Mouse (Mus musculus): Measurements from ENCODE around the gene Erf. TPM values are rescaled to one million over a fixed set of nuclear protein-coding genes. Genes with fewer than 3 reads are reported as not detected.
"Not testable (repeated sequence)": the region's sequence is repeated elsewhere in the genome, so short reads cannot be mapped to it uniquely, and the experiment has no call there.

The Erf gene
- total RNA-seq, 1 experiment from 2014 or later = 10.9 TPM

DNA sequence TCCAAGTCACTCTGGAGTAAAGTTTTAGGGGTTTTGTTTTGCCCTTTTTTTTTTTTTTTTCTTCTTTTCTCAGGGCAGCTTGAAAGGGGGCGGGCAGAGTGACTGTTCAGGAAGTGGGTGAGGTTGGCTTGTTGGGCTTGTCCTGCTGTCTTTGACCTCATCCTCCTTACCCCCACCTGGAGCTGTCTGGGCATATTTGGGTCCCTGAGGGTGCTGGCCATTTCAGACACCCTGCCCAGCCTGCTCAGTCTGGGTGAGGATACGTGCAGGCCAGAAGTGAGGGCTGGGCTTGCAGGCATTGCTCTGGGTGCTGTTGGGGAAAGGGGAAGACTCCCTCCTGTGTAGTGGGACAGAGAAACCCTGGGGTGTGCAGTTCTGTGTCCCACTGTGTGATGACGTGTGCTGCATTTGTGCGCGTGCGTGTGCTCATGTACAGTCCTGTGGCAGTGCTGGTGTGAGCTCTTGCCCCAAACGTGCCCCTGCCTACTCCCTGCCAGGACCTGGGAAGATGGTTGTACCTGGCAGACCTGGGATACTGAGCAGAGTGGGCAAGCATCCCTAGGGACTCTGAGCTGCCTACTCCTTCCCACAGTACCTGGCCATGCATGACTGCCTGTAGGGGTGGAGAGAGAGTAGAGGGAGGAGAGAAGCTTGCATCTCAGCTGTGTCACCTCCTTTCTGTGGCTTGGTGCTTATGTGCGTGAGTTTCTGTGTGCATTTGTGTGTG is 19.1 kb upstream of the Erf start:
- 0 out of 2 replicates have a peak, but pooled peaks have one; percentile 1 for ATAC-seq (replicated peaks; ENCODE audit: low read depth, poor library complexity, severe bottlenecking)

DNA sequence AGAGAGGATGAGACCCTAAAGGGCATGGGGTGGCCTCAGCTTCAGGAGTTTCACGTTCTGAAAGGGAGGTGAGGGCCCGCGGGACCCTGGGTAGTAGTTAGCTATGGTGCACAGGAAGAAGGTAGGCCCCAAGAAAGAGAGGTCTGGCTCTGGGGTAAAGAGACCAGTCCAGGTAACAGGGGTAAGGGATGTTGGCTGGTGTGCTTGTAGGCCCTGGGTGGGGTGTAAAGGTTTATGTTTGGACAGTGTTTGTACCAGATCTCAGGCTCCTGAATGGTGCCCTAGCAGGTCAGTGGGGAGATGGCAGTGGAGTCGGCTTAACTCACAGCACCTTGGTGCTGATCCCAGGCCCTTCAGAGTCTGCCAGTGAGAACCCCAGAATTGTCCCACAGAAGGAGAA is 18.5 kb upstream of the Erf start:
- ATAC-seq (replicated peaks; ENCODE audit: low read depth, poor library complexity, severe bottlenecking) = no peak

DNA sequence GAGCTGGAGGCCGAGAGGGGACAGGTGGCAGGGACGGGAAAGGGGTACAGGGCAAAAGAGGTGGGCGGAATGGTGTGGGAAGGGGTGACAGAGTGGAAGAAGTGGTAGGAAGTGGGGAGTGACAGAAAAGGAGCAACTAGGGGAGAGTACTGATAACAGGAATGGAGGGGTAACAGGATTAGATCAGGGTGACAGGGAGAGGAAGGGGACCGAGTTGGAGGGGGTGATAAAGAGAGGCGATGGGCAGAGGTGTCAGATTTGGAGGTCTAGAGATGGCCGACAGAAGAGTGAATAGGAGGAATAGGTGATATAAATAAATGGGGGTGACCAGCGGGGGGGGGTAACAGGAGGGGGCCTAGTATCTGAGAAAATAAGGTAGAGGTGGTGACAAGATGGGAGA is 18.0 kb upstream of the Erf start:
- no peak for ATAC-seq (replicated peaks; ENCODE audit: low read depth, poor library complexity, severe bottlenecking)

DNA sequence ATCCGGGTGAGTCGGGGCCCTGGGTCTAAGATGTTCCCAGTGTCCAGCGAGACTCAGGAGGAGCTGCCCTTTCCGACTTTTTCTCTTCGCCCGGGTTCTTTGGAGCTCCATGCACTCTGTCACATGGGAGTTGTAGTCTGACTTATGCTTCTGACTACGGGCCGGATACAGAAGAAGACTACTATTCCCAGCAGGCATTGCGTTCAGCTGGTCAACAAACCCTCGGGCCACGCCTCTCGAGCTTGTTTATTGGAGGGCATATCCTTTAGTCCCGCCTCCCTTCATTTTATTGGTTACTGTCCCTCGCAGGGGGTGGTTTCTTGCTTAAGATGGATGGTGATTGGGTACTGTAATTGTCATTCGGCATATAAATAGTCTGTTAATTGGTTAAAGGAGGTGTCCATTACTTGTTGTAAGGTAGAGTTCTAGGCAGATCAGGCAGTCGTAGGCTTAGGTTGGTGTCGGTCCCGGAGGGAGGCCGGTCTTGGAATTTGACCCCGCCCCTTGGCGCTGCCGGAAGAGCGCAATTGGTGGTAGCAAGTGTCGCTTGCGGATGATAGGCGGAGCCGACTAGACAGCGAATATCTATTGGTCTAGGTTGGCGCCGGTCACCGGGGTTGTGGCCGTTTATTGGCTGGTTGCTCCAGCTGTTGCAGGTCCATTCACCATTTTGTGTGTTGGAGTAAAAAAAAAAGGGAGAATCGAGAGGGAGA is 17.3 kb upstream of the Erf start:
- peak; percentile 73 for ATAC-seq (replicated peaks; ENCODE audit: low read depth, poor library complexity, severe bottlenecking)

DNA sequence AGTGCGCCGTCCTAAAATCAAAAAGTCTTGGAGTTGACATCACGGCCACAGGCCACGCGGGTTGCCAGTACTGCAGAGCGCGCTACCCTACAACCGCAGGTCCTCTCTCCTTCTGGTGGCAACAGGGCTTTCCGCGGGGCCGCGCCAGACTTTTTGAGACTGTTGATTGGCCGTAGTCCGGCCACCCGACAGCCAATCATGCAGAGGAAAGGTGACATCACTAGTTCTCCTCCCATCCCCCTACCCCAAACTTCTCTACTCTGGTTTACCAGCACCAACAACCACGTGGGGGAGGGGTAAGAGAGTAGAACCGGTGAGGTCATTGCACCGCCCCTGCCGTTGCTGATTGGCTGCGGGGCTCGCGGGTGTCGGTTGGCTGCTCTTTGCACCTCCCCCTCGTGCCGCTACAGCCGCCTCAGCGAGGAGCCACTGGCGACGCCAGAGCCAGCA is 16.8 kb upstream of the Erf start, which contains the start of gene Cic:
Gene Cic (plus strand): TSS at position 404 of the 450 bp plus-strand sequence.
- peak; percentile 72 for ATAC-seq (replicated peaks; ENCODE audit: low read depth, poor library complexity, severe bottlenecking)

DNA sequence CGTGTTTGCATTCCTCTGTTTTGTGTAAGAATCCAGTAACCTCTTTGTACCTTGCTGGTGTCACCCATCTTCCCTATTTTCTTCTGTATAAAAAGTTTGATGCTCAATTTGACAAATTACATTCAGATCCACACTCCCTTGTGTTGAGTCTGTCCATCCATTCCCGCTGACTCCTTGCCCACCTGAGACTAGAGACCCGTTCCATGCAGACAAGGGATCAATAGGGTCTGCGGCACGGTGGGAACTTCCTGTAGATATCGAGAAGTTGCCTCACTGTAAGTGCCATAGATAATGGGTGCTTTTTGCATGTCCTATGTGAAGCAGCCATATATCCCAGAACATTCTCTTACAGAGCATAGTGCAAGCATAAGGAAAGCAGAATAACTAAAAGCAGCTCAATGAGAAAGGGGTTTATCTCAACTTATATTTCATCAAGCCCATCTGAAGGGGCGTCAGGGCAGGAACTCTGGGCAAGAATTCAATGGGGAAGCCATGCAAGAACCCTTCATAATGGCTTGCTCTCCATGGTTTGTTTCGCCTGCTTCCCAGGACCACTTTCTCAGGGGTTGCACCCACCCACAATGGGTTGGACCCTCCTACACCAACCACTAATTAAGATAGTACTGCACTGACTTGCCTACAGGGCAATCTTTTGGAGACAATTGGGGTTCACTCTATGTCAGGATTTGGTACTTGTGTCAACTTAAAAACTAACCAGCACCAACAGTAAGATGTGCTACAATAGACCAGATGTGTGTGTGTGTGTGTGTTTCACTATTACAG is 15.8 kb upstream of the Erf start:
- ATAC-seq (replicated peaks; ENCODE audit: low read depth, poor library complexity, severe bottlenecking) = no peak

DNA sequence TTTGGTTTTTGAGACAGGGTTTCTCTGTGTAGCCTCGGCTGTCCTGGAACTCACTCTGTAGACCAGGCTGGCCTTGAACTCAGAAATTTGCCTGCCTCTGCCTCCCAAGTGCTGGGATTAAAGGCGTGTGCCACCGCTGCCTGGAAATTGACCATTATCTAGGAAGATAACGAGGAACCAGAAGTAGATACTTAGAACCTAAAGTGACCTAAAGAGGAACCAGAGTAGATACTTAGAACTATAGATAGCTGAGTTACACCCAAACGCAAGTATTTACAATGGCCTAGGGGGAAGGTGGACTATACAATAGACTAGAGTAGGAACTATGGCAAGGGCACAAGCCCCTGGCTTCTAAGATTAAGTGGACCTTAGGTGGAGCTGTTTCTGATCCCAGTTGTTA is 15.2 kb upstream of the Erf start:
- not testable (repeated sequence) for ATAC-seq (replicated peaks; ENCODE audit: low read depth, poor library complexity, severe bottlenecking)

DNA sequence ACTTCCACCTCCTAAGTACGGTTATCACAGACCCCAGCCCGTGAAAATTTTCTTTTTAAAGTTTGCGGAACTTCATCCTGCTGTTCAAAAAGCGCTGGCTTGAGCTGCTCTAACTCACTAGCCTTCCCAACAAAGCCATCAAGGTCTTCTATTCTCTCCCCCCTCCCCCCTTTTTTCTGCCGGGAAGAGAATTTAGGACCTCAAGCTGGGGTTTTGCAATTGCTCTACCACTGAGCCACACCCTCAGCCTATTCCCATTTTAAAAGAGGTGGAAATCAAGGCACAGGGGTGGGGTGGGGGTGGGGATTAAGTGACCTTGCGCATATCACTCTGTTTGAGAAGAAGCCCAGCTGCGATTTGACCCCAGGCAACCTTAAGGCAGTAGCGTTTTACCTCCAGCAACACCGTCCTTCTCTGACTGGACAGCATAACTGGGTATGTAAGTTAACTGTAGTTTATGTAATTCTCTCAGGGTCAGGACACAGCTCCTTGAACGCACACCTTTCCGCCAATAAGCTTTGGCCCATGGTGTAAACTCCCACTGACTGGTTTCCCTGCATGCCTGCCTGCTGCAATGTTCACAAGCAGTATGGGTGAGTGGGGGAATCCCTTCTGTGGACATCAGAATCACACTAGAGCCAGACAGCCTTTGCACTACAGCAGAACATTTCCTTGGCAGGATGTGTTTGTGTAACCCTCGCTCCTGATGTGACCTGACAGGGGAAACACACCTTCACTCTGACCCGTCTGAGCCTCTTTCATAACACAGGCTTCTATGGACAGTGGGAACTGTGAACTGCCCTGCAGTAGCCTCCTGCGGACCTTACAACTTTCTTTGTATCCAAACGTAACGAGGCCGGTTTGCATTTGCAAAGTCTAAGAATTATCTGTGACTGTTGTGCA is 13.7 kb upstream of the Erf start:
- ATAC-seq (replicated peaks; ENCODE audit: low read depth, poor library complexity, severe bottlenecking) = no peak

DNA sequence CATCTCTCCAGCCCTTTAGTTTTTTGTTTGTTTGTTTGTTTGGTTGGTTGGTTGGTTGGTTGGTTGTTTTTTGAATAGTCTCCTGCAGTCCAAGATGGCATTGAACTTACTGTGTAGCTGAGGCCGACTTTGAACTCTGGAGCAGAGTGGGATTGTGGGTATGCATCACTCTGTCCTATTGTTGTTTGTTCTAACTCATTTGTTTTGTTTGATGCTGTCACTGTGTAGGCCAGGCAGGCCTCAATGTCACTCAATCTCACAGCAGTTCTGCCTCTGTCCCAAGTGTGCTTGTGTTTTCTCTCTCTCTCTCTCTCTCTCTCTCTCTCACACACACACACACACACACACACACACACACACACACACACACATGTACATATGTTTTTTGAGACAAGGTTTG is 11.3 kb upstream of the Erf start:
- ATAC-seq (replicated peaks; ENCODE audit: low read depth, poor library complexity, severe bottlenecking) = no peak

DNA sequence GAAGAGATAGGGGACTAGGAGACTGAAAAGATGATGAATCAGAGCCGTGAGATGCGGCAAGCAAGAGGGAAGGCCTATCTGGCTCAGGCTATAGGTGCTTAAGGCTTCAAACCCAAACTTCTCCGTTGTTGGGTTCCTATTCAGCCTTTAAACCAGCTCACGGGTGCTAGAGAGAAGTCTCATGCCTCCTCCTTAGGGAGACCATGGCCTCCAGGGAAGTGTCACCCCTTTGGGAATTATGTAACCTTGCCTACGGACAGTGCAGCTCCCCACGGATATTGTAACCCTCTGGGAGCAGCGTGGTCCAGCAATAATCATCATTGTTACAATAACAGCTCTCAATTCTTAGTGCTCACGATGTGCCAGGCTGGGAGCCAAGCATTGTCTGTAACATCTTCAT is 1.3 kb upstream of the Erf start:
- ATAC-seq (replicated peaks; ENCODE audit: low read depth, poor library complexity, severe bottlenecking) = no peak

DNA sequence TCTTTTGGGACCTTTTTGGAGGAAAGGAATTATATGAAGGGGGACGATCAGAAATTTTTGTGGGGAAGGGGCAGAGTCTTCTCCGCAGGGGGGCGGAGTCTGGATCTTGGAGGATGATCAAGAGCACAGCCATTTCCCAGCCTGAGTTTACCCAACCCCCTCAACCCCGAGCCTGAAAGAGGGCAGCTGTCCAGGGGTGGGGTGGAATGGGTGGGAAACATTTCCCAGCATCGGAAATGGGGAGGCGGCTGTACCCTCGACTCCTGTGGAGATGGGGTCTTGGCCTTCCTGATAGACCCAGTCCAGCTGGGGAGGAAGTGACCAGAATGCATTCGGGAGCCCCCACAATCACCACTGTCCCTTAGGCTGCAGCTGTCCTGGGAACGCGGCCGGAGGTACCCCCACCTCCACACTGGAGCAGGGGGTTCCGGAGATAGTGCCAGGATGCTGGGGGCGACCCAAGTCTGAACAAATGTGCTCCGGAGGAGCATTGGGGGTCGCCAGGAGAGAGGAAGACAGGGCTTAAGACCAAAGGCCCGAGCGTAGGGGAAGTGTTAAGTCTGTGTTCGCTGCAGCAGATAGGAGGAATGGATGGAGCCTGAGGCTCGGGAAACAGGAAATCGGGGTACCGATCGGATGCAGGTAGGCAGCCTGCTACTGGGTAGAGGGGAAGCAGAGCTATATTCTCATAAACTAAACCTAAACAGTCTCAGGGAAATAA is 670 bp upstream of the Erf start:
- 0 out of 2 replicates have a peak, but pooled peaks have one; percentile 3 for ATAC-seq (replicated peaks; ENCODE audit: low read depth, poor library complexity, severe bottlenecking)

DNA sequence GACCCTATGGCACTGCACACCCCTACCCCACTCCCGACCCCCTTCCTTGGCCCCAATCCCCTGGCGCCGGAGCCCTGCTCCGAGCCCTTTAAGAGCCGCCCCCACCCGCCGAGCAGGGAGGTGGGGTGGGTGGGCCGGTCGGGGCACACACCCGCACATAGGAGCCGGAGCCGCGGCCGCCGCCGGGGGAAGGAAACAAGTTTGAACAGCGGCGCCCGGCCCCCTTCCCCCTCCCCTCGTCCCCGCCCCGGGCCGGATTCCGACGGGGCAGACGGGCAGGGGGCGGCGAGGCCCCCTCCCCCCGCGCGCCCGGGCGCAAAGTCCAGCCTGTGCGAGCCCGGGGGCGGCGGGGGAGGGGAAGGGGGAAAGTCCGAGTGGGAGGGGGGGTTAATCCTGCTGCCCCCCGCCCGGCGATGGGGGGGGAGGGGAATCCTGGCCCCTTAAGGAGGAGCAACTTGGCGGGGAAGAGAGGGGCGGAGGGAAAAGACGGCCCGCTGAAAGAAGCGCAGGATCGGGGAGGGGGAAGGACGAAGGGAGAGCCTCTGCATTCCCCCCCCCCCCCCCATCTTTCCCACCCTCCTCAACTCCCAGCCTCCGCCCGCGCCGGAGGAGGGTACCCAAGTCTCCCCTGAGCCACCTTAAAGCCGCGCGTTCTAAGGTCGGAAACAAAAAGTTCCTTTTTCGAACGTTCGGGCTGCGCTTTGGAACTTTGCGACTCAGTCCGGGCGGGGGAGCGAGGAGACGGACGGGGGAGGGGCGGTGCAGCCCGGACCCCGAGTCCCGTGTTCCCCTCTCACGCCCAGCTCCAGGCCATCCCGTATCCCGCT is 1.0 kb downstream of the Erf start:
- peak; percentile 7 for ATAC-seq (replicated peaks; ENCODE audit: low read depth, poor library complexity, severe bottlenecking)

DNA sequence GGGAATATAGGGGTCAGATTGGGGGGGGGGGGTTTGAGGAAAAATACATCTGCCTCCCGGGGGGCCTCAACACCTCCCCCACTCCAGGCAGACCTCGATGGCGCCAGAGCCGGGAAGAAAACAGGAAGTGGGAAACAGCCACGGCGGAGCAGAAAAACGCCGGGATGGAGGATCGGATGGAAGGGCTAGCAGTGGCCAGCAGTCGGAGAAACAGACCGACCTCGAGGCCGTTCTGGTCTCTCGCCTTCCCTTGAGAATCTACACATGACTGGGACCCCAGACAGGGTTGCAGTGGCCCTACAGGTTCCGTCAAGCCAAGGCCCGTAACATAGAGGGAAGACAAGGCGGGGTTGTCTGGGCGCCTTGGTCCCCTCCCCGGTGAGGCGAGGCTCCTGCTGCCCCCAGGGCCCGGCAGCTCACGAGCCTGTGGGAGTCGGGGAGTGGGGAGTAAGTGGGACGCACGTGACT is 1.7 kb downstream of the Erf start:
- peak; percentile 7; the same call in 1 of the 2 replicates for ATAC-seq (replicated peaks; ENCODE audit: low read depth, poor library complexity, severe bottlenecking)

DNA sequence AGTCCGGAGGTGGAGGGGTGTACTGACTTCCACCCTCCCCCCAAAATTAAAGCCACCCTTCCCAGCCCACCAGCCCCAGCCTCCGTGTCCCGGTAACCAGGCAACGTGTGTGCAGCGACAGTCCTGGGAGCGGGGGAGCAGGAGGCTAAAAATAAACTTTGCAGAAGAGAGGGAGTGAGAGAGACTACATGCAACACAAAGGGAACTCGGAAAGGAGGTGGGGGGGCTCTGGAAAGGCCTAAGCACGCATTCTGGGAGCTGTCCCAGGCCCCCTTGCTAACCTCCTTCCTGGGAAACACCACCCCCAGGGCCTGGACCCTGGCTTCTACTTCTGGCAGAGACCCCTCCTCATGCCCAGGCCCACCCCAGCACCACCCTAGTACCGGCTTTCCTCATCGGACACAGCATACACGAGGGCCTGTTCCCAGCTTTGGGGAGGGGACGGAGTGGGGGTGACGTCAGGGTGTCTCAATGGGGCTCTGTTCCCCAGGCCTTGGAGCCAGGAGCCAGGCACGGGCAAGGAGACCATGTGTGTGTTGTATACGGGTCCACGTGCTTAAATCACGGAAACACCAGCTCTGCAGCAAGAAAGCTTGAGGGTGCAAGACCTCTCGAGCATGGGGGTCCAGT is 2.4 kb downstream of the Erf start:
- ATAC-seq (replicated peaks; ENCODE audit: low read depth, poor library complexity, severe bottlenecking) = peak; percentile 7; the same call in 1 of the 2 replicates

DNA sequence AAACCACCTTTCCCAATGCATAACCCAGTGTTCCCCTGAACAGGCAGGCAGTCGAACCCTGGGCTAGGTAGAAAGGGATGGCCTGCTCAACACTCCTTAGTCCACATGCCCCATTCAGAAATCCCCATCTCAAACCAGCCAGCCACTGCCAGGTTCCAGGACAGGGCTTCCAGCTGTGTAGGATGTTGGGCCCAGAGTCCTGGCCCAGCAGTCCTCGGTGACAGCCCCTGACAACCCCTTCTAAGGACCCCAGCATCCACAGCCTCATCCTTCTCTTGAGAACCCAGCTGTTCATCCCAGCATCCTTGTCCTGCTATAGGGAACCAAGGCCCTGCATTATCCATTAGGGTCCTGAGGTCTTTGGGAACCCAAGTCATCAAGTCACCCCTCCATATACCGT is 3.1 kb downstream of the Erf start:
- no peak for ATAC-seq (replicated peaks; ENCODE audit: low read depth, poor library complexity, severe bottlenecking)

DNA sequence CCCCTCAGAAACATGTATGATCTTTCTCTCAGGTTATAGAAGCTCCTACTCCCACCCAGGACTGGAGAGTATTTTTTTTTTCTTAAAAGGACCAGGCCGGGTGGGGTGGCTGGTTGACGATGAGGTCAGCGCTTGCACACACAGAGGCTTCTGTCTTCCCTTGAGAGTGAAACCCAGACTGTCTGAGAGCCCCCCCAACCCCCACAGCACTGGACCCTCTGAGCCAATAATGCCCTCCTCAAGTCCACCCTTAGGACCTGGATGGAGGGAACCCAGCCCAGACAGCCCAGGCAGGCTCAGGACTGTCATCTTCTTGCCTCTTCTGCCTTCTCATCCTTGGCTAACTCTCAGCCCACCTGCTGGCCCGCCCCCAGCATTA is 3.8 kb downstream of the Erf start:
- ATAC-seq (replicated peaks; ENCODE audit: low read depth, poor library complexity, severe bottlenecking) = no peak

DNA sequence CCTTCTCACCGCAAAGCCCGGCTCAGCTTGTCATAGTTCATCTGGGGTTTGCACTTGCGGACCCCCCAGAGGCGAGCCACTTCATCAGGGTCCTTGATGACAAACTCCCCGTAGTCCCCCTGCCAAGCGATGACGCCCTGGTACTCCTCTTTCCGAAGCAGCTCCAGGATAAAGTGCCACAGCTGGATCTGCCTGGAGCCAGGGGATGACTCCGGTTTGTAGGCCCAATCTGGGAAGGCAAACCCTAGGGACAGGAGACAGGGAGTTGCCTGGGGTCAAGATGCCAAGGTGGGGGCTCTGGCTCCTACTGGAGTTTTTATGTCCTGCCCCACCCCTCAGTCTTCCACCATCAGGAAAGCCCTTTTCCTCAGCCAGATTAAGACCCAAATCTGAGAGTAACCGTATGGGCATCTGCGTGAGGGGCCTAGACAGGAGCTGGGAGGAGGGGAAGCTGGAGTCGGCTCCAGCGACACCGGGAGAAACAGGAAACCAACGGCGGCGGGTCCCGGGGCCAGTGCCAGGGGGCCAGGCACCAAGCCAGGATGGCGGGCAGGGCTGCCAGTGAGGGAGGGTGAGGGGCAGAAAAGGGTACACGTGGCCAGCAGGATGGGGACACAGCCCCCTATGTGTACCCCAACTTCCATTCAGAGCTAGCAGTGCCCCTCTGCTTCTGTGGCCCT is 4.3 kb downstream of the Erf start:
- ATAC-seq (replicated peaks; ENCODE audit: low read depth, poor library complexity, severe bottlenecking) = no peak
